Mouse (Mus musculus): ENCODE data around the gene Cfap100. TPM values are rescaled to one million over a fixed set of nuclear protein-coding genes. Genes with fewer than 3 reads are reported as not detected.

Cfap100 gene
- polyA plus RNA-seq, 1 experiment, result not detected

DNA sequence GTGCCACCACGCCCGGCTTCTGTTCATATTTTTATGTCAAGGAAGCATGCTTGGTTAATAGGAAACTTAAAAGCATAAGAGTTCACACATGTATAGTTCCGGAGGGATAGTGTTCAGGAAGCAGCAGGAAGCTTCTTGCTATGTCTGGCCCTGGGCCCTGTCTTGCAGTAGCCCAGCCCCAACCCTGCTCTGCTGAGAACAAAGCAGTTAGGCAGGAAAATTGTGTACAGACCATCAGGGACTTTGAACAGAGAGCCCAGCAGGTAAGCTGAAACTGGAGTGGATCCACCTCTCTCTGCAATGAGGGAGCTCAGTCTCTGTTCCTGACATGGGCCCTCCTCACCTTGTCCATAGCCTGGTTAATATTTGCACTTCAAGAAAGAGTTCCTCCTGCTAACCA, 31.3 kb downstream of the Cfap100 start:
- Histone ChIP-seq H3K4me1 (ENCODE audit: control insufficient read depth, insufficient read depth, insufficient read length) (no peaks in the 10 kb centered on the region), H3K27ac (ENCODE audit: insufficient read depth, low read length) (no peak overlapping the region), H3K36me3 (ENCODE audit: control insufficient read depth, insufficient read depth, low read length) (peaks cover 16% of the 10 kb centered on the region), H3K4me3 (ENCODE audit: extremely low read depth, insufficient read depth, insufficient read length) (no peak overlapping the region), H3K27me3 (ENCODE audit: control insufficient read depth, insufficient read depth, low read length) (no peaks in the 10 kb centered on the region)
- DNase-seq (ENCODE audit: low read depth in 1 of 2, low spot score in 2 of 2), result no peak
- TF ChIP-seq POLR2A (IDR thresholded peaks at IDR 0.05; ENCODE audit: low read depth, low read length), result no peak
- TF ChIP-seq CTCF (IDR thresholded peaks at IDR 0.05; ENCODE audit: extremely low read depth, insufficient read depth, insufficient read length, insufficient replicate concordance), result no peak
- WGBS, result 94% methylated on average over 3 of the region's 3 CpGs

DNA sequence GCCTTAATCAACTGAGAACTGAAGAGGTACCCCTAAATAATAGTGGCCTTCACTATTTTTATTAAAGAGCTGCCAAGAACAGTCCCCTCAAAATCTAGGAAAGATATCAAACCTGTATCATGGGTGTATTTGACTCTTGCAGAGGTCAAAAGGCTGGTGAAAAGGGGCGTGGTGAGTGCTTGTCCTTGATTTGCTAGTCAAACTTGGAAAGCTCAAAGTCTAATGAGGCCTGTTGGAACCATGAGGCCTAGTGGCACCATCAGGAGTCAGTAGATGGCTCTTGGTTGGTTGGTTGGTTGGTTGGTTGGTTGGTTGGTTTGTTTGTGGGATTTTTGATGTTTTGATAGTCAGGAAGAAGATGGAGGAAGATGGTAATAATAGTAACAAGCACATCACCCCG, 32.8 kb downstream of the Cfap100 start:
- TF ChIP-seq CTCF (IDR thresholded peaks at IDR 0.05; ENCODE audit: extremely low read depth, insufficient read depth, insufficient read length, insufficient replicate concordance), result no peak
- no peak for TF ChIP-seq POLR2A (IDR thresholded peaks at IDR 0.05; ENCODE audit: low read depth, low read length)
- Histone ChIP-seq H3K27me3 (ENCODE audit: control insufficient read depth, insufficient read depth, low read length) (no peaks in the 10 kb centered on the region), H3K36me3 (ENCODE audit: control insufficient read depth, insufficient read depth, low read length) (peaks cover 9% of the 10 kb centered on the region), H3K4me1 (ENCODE audit: control insufficient read depth, insufficient read depth, insufficient read length) (no peaks in the 10 kb centered on the region), H3K4me3 (ENCODE audit: extremely low read depth, insufficient read depth, insufficient read length) (no peak overlapping the region), H3K27ac (ENCODE audit: insufficient read depth, low read length) (no peak overlapping the region)
- DNase-seq (ENCODE audit: low read depth in 1 of 2, low spot score in 2 of 2), result no peak
- 88% methylated on average over 2 of the region's 2 CpGs for WGBS

DNA sequence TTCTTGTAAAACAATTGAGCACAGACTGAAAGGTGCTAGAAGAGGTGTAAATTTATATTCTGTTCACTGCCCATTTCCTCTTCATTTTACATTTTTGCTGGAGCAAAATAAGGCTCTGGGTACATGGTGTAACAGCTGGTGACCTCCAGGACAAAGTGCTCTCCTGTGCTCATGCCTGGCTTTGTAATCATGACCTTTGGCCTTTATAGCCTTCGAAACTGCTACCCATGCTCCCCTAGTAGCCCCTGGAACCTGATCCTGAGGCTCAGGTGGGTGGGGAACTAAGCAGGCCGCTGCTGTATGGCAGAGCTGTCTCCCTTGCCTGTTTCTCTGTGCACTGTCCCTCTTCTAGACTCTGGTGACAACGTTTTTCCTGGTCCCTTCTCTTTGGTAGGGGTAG, 34.6 kb downstream of the Cfap100 start:
- H3K4me3 ChIP-seq (ENCODE audit: extremely low read depth, insufficient read depth, insufficient read length), result no peak overlapping the region
- no peak for TF ChIP-seq POLR2A (IDR thresholded peaks at IDR 0.05; ENCODE audit: low read depth, low read length)
- TF ChIP-seq CTCF (IDR thresholded peaks at IDR 0.05; ENCODE audit: extremely low read depth, insufficient read depth, insufficient read length, insufficient replicate concordance), result no peak
- H3K27me3 ChIP-seq (ENCODE audit: control insufficient read depth, insufficient read depth, low read length), result no peaks in the 10 kb centered on the region
- H3K27ac ChIP-seq (ENCODE audit: insufficient read depth, low read length), result no peak overlapping the region
- peaks cover 8% of the 10 kb centered on the region for H3K36me3 ChIP-seq (ENCODE audit: control insufficient read depth, insufficient read depth, low read length)
- 82% methylated on average over 3 of the region's 3 CpGs for WGBS
- H3K4me1 ChIP-seq (ENCODE audit: control insufficient read depth, insufficient read depth, insufficient read length), result no peaks in the 10 kb centered on the region
- no peak for DNase-seq (ENCODE audit: low read depth in 1 of 2, low spot score in 2 of 2)

DNA sequence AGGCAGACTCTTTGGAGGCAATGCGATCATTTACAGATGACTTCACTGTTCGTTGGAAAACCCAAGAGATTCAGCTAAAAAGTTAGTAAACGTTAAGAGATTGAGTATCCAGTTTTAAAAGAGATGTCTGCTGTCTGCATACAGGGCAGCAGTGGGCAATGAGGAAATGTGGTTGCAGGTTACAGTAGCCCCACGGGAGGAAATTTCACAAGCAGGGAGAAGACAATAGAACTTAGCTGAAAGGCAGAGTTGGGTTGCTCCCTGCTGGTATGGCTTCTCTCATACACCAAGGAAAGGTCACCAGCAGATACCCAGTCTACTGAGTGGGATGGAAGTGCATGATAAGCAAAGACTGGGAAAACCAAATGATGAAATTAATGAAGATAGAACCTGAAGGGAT, 38.0 kb downstream of the Cfap100 start:
- TF ChIP-seq POLR2A (IDR thresholded peaks at IDR 0.05; ENCODE audit: low read depth, low read length) (no peak), CTCF (IDR thresholded peaks at IDR 0.05; ENCODE audit: extremely low read depth, insufficient read depth, insufficient read length, insufficient replicate concordance) (no peak)
- 78% methylated on average over 4 of the region's 4 CpGs for WGBS
- H3K36me3 ChIP-seq (ENCODE audit: control insufficient read depth, insufficient read depth, low read length), result peaks cover 14% of the 10 kb centered on the region; the same call in 1 of the 2 replicates
- H3K4me1 ChIP-seq (ENCODE audit: control insufficient read depth, insufficient read depth, insufficient read length), result no peaks in the 10 kb centered on the region
- H3K4me3 ChIP-seq (ENCODE audit: extremely low read depth, insufficient read depth, insufficient read length), result no peak overlapping the region
- no peak overlapping the region for H3K27ac ChIP-seq (ENCODE audit: insufficient read depth, low read length)
- no peak for DNase-seq (ENCODE audit: low read depth in 1 of 2, low spot score in 2 of 2)
- no peaks in the 10 kb centered on the region for H3K27me3 ChIP-seq (ENCODE audit: control insufficient read depth, insufficient read depth, low read length)

DNA sequence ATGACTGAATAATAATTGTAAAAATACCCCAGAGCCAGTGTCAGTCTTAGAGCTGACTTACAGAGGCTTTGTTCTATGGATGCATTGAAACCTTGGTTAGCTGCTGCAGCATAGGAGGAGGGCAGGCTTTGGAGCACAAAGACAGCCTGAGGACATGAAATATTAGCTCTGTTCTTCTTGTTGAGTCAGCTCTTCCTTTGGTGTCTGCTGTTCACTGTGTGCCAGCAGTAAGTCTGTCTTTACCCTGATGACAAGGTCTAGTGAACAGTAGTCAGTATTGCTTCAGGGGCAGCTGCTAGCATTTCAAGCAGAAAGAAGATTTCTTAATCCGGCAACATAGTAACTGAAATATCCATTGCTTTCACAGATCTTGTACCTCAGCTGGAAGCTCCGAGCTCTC, 47.1 kb downstream of the Cfap100 start:
- Histone ChIP-seq H3K27me3 (ENCODE audit: control insufficient read depth, insufficient read depth, low read length) (no peaks in the 10 kb centered on the region), H3K27ac (ENCODE audit: insufficient read depth, low read length) (no peak overlapping the region), H3K36me3 (ENCODE audit: control insufficient read depth, insufficient read depth, low read length) (peaks cover 43% of the 10 kb centered on the region), H3K4me3 (ENCODE audit: extremely low read depth, insufficient read depth, insufficient read length) (no peak overlapping the region), H3K4me1 (ENCODE audit: control insufficient read depth, insufficient read depth, insufficient read length) (no peaks in the 10 kb centered on the region)
- TF ChIP-seq CTCF (IDR thresholded peaks at IDR 0.05; ENCODE audit: extremely low read depth, insufficient read depth, insufficient read length, insufficient replicate concordance), result no peak
- TF ChIP-seq POLR2A (IDR thresholded peaks at IDR 0.05; ENCODE audit: low read depth, low read length), result no peak
- 89% methylated on average over 2 of the region's 2 CpGs for WGBS
- DNase-seq (ENCODE audit: low read depth in 1 of 2, low spot score in 2 of 2), result no peak

DNA sequence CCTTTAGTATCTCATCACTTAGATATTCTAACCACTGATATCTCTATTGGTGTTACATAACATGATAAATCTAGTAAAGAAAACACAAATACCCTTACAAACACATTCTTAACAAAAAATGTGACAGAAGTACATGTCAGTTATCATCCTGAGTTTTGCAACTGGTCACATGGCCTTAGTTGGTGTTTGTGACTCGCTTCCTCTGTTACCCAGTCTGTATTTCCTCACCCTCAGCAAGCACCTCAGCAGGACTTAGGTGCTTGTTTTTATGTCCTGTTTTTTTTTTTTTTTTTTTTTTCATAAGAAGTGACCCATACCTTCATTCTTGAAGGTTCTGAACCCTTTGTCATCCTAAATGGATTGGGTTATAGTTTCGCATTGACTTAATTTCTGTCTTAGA, 50.9 kb downstream of the Cfap100 start:
- DNase-seq (ENCODE audit: low read depth in 1 of 2, low spot score in 2 of 2), result no peak
- Histone ChIP-seq H3K4me3 (ENCODE audit: extremely low read depth, insufficient read depth, insufficient read length) (no peak overlapping the region), H3K27ac (ENCODE audit: insufficient read depth, low read length) (no peak overlapping the region), H3K4me1 (ENCODE audit: control insufficient read depth, insufficient read depth, insufficient read length) (no peaks in the 10 kb centered on the region), H3K27me3 (ENCODE audit: control insufficient read depth, insufficient read depth, low read length) (no peaks in the 10 kb centered on the region), H3K36me3 (ENCODE audit: control insufficient read depth, insufficient read depth, low read length) (peaks cover 52% of the 10 kb centered on the region)
- 91% methylated on average over 2 of the region's 2 CpGs for WGBS
- no peak for TF ChIP-seq POLR2A (IDR thresholded peaks at IDR 0.05; ENCODE audit: low read depth, low read length)
- no peak for TF ChIP-seq CTCF (IDR thresholded peaks at IDR 0.05; ENCODE audit: extremely low read depth, insufficient read depth, insufficient read length, insufficient replicate concordance)

DNA sequence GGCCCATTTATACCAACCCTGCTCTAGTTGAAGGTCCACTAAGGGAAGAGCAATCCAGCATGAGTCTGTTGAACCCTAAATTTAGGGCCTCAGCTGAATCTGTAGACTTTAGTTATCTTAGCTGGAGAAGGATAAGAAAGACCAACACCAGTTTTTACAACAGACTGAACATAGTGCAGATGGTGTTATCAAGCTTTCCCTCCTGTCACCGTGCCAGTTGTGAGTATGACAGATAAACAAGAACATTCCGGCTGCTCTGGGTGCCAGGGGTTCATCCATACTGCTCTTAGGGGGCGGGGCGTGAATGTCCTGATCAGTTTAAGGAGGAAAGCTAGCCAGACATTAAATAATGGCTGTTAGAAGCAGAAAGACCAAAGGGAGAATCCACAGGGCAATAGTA, 54.0 kb downstream of the Cfap100 start:
- no peak for TF ChIP-seq CTCF (IDR thresholded peaks at IDR 0.05; ENCODE audit: extremely low read depth, insufficient read depth, insufficient read length, insufficient replicate concordance)
- TF ChIP-seq POLR2A (IDR thresholded peaks at IDR 0.05; ENCODE audit: low read depth, low read length), result no peak
- Histone ChIP-seq H3K27ac (ENCODE audit: insufficient read depth, low read length) (no peak overlapping the region), H3K4me1 (ENCODE audit: control insufficient read depth, insufficient read depth, insufficient read length) (peaks cover 8% of the 10 kb centered on the region; the same call in 1 of the 2 replicates), H3K4me3 (ENCODE audit: extremely low read depth, insufficient read depth, insufficient read length) (no peak overlapping the region), H3K27me3 (ENCODE audit: control insufficient read depth, insufficient read depth, low read length) (no peaks in the 10 kb centered on the region), H3K36me3 (ENCODE audit: control insufficient read depth, insufficient read depth, low read length) (peaks cover 37% of the 10 kb centered on the region)
- no peak for DNase-seq (ENCODE audit: low read depth in 1 of 2, low spot score in 2 of 2)
- 84% methylated on average over 4 of the region's 4 CpGs for WGBS

Measured in spleen, adult 2 months (tissue).